Mouse (Mus musculus): ENCODE data around the gene Ckm. TPM values are rescaled to one million over a fixed set of nuclear protein-coding genes. Genes with fewer than 3 reads are reported as not detected.

Gene Ckm
- polyA plus RNA-seq, 1 experiment = not detected

DNA sequence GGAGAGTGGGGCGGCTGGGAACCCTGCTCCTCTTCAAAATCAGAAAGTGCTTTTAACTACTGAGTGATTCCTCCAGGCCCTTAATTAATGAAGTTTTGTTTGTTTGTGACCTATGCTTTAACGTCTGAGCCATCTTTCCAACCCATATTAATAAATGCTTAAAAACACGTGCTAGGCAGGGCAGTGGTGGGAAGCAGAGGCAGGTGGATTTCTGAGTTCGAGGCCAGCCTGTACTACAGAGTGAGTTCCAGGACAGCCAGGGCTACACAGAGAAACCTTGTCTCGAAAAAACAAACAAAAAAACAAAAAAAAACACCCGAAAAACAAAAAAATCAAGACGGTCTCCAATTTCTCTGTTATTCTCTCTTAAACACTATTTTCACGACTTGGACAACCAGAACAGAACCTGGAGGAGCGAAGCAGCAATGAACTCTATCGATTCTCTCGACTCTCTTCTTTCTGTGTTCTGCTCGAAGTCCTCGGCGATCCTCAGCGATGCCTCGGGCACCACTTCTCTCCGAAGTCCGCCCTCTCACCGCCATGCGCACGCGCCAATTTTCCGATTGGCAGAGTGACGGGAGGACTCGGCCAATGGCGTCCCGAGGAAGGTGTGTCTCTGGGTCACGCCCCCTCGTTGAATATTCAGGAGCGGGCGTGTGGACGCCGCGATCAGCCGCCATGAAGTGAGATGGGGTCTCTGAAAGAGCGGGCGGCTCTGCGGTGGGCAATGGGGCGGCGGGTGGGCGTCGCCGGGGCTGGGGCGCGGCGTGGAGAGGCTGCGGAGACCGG lies 23.0 kb upstream of the Ckm start, which contains the start of gene Ercc2:
Gene Ercc2 (plus strand): TSS at position 634 of the 789 bp plus-strand sequence.
- Histone ChIP-seq H3K4me1 (ENCODE audit: control insufficient read depth, insufficient read depth, low read length) (peaks cover 8% of the 10 kb centered on the region), H3K4me3 (ENCODE audit: insufficient read depth, low read depth, low read length) (peak within 1 kb of the TSS; percentile 94), H3K27ac (ENCODE audit: insufficient read depth, low read depth, low read length) (no peak within 1 kb of the TSS)
- no peak for TF ChIP-seq CTCF (IDR thresholded peaks at IDR 0.05; ENCODE audit: insufficient read depth, low read depth, low read length)
- peak; percentile 50; the same call in 1 of the 2 replicates for TF ChIP-seq POLR2A (IDR thresholded peaks at IDR 0.05; ENCODE audit: insufficient read depth, low read depth, low read length)
- 6% methylated on average over 44 of the region's 48 CpGs for WGBS

DNA sequence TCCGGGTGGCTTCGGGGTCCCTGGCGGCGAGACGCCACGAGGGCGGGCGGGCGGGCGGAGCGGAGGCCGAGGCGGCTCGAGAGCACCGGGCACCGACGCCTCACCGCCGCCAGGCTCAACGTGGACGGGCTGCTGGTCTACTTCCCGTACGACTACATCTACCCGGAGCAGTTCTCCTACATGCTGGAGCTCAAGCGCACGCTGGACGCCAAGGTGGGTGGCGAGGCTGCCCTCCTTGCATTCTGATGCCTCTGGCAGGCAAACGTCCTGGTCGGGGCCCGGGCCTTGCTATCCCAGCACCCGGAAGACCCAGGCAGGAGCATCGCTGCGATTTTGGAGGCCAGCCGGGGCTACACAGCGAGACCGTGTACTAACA lies 22.4 kb upstream of the Ckm start:
- WGBS = under 1% methylated on average over 29 of the region's 37 CpGs
- H3K27ac ChIP-seq (ENCODE audit: insufficient read depth, low read depth, low read length) = no peak overlapping the region
- peaks cover 8% of the 10 kb centered on the region for H3K4me1 ChIP-seq (ENCODE audit: control insufficient read depth, insufficient read depth, low read length)
- TF ChIP-seq POLR2A (IDR thresholded peaks at IDR 0.05; ENCODE audit: insufficient read depth, low read depth, low read length) = no peak
- TF ChIP-seq CTCF (IDR thresholded peaks at IDR 0.05; ENCODE audit: insufficient read depth, low read depth, low read length) = no peak
- peak overlapping the region; percentile 94 for H3K4me3 ChIP-seq (ENCODE audit: insufficient read depth, low read depth, low read length)

DNA sequence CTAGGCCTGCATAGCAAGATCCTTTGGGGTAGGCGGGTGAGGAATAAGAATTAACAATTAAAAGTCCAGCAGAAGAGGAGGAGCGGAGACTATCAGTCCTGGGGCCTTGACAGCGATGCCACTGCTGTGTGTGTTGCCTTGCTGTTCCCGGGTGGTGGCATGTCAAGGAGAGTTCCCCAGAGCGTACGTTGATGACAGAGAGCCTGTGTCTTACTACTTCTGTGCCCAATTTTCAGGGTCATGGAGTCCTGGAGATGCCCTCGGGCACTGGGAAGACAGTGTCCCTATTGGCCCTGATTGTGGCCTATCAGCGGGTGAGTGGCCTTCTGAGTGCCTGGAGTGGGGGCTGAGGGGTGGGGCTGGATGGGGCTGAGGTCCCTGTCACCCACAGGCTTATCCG lies 20.9 kb upstream of the Ckm start:
- Histone ChIP-seq H3K27ac (ENCODE audit: insufficient read depth, low read depth, low read length) (no peak overlapping the region), H3K4me3 (ENCODE audit: insufficient read depth, low read depth, low read length) (no peak overlapping the region), H3K4me1 (ENCODE audit: control insufficient read depth, insufficient read depth, low read length) (peaks cover 8% of the 10 kb centered on the region)
- 88% methylated on average over 9 of the region's 9 CpGs for WGBS
- TF ChIP-seq CTCF (IDR thresholded peaks at IDR 0.05; ENCODE audit: insufficient read depth, low read depth, low read length) (no peak), POLR2A (IDR thresholded peaks at IDR 0.05; ENCODE audit: insufficient read depth, low read depth, low read length) (no peak)

DNA sequence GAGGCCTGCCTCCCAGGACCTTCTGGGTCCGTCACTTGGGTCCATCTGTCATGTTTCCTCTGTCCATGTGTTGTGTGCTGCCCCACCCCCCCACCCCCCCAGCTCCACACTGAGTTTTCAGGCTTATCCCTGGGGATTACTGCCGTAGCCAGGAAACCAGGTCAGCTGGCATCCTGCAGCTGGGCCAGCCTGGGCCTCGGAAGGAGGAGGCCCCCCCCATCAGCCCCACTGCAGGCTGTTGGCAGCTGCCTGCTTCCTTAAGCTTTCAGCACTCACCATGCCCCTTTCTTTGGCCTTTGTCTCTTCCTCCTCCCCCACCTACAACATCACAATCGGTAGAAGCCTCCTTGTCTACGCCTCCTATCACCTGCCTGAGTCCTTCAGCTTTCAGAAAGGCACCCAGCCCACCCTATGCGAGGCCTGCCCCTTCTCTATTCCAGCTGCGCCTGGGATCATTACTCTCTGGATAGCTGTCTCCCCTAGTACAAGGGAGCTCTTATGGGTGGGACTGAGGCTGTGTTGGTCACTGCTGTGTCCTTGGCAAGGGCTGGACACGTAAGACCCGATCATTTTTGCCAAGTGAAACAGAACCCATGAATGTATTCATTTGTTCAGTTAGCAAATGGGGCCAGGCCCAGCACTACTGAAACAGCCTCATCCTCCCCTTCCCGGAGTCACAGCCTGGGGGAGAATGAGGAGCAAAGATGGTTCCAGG lies 15.7 kb upstream of the Ckm start:
- no peak overlapping the region for H3K27ac ChIP-seq (ENCODE audit: insufficient read depth, low read depth, low read length)
- WGBS = 59% methylated on average over 10 of the region's 10 CpGs
- peaks cover 11% of the 10 kb centered on the region for H3K4me1 ChIP-seq (ENCODE audit: control insufficient read depth, insufficient read depth, low read length)
- TF ChIP-seq CTCF (IDR thresholded peaks at IDR 0.05; ENCODE audit: insufficient read depth, low read depth, low read length) = no peak
- H3K4me3 ChIP-seq (ENCODE audit: insufficient read depth, low read depth, low read length) = no peak overlapping the region

DNA sequence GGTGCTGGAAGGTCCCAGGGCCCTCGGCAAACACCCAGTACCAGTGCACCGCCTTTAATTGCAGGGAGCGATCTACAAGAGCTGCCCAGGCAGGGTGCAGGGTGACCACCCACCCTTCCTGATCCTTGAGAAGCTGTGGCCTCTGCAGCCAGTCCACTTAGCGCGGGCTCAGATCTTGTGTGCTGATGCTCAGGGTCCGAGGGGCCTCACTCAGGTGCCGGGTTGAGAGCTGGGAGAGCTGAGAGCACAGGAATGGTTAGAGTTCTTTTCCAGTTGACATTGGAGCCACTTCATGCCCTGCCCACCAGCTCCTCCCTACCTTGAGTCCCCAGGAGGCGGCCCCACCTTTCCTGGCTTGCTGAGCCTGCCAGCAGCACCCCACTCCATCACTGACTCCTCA lies 10.1 kb upstream of the Ckm start:
- H3K4me1 ChIP-seq (ENCODE audit: control insufficient read depth, insufficient read depth, low read length) = no peaks in the 10 kb centered on the region
- H3K27ac ChIP-seq (ENCODE audit: insufficient read depth, low read depth, low read length) = no peak overlapping the region
- 93% methylated on average over 8 of the region's 8 CpGs for WGBS

DNA sequence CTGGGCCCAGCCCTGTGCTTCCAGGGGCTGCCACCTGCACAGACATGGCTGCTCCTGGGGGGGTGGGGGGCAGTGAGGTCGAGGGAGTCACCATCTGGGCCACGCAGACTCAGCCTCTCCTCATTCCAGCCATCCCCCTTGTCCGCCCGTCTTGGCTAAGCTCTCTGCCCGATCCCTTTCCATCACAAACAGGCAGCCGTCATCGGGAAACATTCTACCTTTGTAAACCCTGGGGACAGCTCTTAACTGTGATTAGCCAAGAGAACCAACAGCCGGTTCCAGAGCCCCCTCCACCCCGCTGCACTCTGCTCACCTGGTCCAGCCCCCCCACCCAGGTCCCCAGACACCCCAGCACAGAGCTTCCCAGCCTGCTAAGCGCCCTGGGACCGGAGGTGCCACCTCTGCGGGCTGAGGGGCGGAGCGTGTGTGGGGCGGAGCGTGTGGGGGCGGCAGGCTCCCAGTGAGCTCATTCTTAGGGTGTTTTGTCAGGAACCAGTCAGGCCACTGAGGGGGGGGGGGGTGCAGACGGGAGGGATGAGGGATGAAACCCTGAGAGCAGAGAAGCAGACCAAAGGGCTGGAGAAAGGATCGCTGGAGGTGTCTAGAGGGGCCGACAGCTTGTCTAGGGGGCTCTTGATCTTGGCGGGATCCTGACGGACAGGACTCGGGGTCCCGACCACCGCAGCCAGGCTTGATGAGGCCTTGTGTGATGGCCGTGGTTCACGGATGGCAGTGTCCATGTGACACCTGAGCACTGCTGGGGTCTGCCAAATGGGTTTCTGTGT lies 4.9 kb upstream of the Ckm start:
- WGBS = 11% methylated on average over 27 of the region's 27 CpGs

More for the DNA sequence above, 10.1 kb upstream of the Ckm start:
- no peak overlapping the region for H3K4me3 ChIP-seq (ENCODE audit: insufficient read depth, low read depth, low read length)
- TF ChIP-seq POLR2A (IDR thresholded peaks at IDR 0.05; ENCODE audit: insufficient read depth, low read depth, low read length) = no peak
- TF ChIP-seq CTCF (IDR thresholded peaks at IDR 0.05; ENCODE audit: insufficient read depth, low read depth, low read length) = no peak

DNA sequence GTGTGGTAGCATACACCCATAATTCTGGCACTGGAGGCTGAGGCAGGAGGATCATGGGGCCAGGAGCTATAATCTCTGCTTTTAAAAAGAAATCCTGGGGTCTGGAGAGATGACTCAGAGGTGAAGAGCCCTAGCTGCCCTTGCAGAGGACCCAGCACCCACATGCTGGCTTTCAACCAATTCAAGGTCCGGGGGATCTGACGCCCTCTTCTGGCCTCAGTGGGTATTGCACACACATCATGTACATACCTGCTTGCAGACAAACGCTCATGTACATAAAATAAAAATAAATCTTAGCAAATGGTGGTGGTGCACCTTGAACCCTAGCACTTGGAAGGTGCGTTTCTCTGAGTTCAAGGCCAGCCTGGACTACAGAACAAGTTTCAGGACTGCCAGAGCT lies 3.6 kb upstream of the Ckm start:
- H3K4me1 ChIP-seq (ENCODE audit: control insufficient read depth, insufficient read depth, low read length) = peaks cover 12% of the 10 kb centered on the region
- H3K27ac ChIP-seq (ENCODE audit: insufficient read depth, low read depth, low read length) = no peak overlapping the region
- TF ChIP-seq POLR2A (IDR thresholded peaks at IDR 0.05; ENCODE audit: insufficient read depth, low read depth, low read length) (no peak), CTCF (IDR thresholded peaks at IDR 0.05; ENCODE audit: insufficient read depth, low read depth, low read length) (no peak)
- H3K4me3 ChIP-seq (ENCODE audit: insufficient read depth, low read depth, low read length) = no peak overlapping the region
- WGBS = 84% methylated on average over 4 of the region's 4 CpGs

More for the DNA sequence above, 4.9 kb upstream of the Ckm start:
- Histone ChIP-seq H3K4me1 (ENCODE audit: control insufficient read depth, insufficient read depth, low read length) (peaks cover 12% of the 10 kb centered on the region), H3K27ac (ENCODE audit: insufficient read depth, low read depth, low read length) (no peak overlapping the region), H3K4me3 (ENCODE audit: insufficient read depth, low read depth, low read length) (no peak overlapping the region)
- TF ChIP-seq CTCF (IDR thresholded peaks at IDR 0.05; ENCODE audit: insufficient read depth, low read depth, low read length) = no peak
- TF ChIP-seq POLR2A (IDR thresholded peaks at IDR 0.05; ENCODE audit: insufficient read depth, low read depth, low read length) = no peak

DNA sequence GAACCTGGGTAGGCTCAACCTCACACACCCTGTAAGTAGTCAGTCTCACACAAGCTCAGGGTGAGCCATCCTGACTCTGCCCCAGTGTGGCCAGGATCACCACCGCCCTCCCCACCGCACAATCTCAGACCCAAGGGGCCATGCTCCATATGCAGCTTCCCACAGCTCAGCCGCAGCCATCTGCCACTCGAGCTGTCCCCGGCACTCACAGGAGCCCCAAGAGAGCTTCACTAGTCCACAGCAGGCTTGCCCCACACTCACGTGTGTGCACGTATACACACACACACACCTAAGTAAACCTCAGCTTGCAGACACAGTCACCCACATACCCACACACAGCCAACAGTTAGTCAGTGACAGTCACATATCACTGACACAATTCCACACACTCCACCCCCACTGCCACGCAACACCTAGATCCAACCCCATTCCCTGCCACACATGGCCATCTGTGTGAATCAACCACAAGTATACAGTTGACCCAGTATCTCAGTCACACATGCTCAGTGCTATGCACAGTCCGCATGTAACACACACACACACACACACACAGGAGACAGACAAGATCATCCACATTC lies 2.0 kb upstream of the Ckm start:
- 81% methylated on average over 9 of the region's 9 CpGs for WGBS
- Histone ChIP-seq H3K4me1 (ENCODE audit: control insufficient read depth, insufficient read depth, low read length) (peaks cover 12% of the 10 kb centered on the region), H3K4me3 (ENCODE audit: insufficient read depth, low read depth, low read length) (no peak overlapping the region), H3K27ac (ENCODE audit: insufficient read depth, low read depth, low read length) (no peak overlapping the region)
- TF ChIP-seq CTCF (IDR thresholded peaks at IDR 0.05; ENCODE audit: insufficient read depth, low read depth, low read length) (no peak), POLR2A (IDR thresholded peaks at IDR 0.05; ENCODE audit: insufficient read depth, low read depth, low read length) (no peak)

Measured in olfactory bulb, adult 2 months (tissue).